Comparison of ENCODE assay signal across 8 mouse cellular contexts in genomic region chr11:120457772-120458751, GRCm38 (mm10). TPM values are rescaled to one million over a fixed set of nuclear protein-coding genes. Genes with fewer than 3 reads are reported as not detected.
A peak's percentile ranks its signal among the peaks of the same experiment; 100 is the strongest.
DNase-seq lines count a peak whose midpoint lies in the region; ATAC-seq and TF ChIP-seq lines count a peak whose summit lies in the region.

Gene Oxld1, minus strand, starts transcription at chr11:120458068.
Gene Ccdc137, plus strand, starts transcription at chr11:120458115.

- H3K4me3 ChIP-seq in embryonic facial prominence, embryonic 13.5 days = peak within 1 kb of the TSS; percentile 91
- H3K4me3 ChIP-seq in limb, embryonic 12.5 days (replicated peaks) = peak within 1 kb of the TSS; percentile 94
- H3K4me3 ChIP-seq in midbrain, embryonic 14.5 days (replicated peaks; ENCODE audit: low read depth, low read length) = peak within 1 kb of the TSS; percentile 90
- H3K4me3 ChIP-seq in spleen, adult 2 months (ENCODE audit: extremely low read depth, insufficient read depth, insufficient read length) = peak within 1 kb of the TSS; percentile 83

- DNase-seq in A20 (ENCODE audit: low read depth, low spot score) = peak; percentile 91
- peak; percentile 52 to 58 for DNase-seq in adrenal gland, postnatal 4 days (ENCODE audit: low spot score in 2 of 2)
- peak; percentile 99 for DNase-seq in heart, adult 11 months
- DNase-seq in kidney, adult 11 months = peak; percentile 76
- peak; percentile 93 for DNase-seq in midbrain, embryonic 14.5 days
- DNase-seq in spleen, adult 2 months (ENCODE audit: low read depth in 1 of 2, low spot score in 2 of 2) = peak; percentile 49 to 69

- no peaks in the 10 kb centered on the region for H3K27me3 ChIP-seq in embryonic facial prominence, embryonic 13.5 days
- H3K27me3 ChIP-seq in limb, embryonic 12.5 days = no peaks in the 10 kb centered on the region
- no peaks in the 10 kb centered on the region for H3K27me3 ChIP-seq in midbrain, embryonic 14.5 days (ENCODE audit: control insufficient read depth, insufficient read depth, low read length)
- H3K27me3 ChIP-seq in spleen, adult 2 months (ENCODE audit: control insufficient read depth, insufficient read depth, low read length) = no peaks in the 10 kb centered on the region

- H3K4me1 ChIP-seq in embryonic facial prominence, embryonic 13.5 days = peaks cover 21% of the 10 kb centered on the region
- H3K4me1 ChIP-seq in limb, embryonic 12.5 days (replicated peaks) = peaks cover 15% of the 10 kb centered on the region
- peaks cover 17% of the 10 kb centered on the region for H3K4me1 ChIP-seq in midbrain, embryonic 14.5 days (ENCODE audit: control insufficient read depth, insufficient read depth, low read length)
- peaks cover 3% of the 10 kb centered on the region; the same call in 1 of the 2 replicates for H3K4me1 ChIP-seq in spleen, adult 2 months (ENCODE audit: control insufficient read depth, insufficient read depth, insufficient read length)

- H3K9me3 ChIP-seq in embryonic facial prominence, embryonic 13.5 days = no peaks in the 10 kb centered on the region
- H3K9me3 ChIP-seq in limb, embryonic 12.5 days = no peaks in the 10 kb centered on the region
- H3K9me3 ChIP-seq in midbrain, embryonic 14.5 days (ENCODE audit: control insufficient read depth, low read length) = no peaks in the 10 kb centered on the region

- ATAC-seq in embryonic facial prominence, embryonic 13.5 days (ENCODE audit: insufficient number of reproducible peaks, insufficient read depth, low FRiP score, low TSS enrichment, low read depth) = peak; percentile 70; the same call in 1 of the 2 replicates
- peak; percentile 84 for ATAC-seq in limb, embryonic 12.5 days (ENCODE audit: insufficient number of reproducible peaks, insufficient read depth, low FRiP score, low TSS enrichment, low read depth)
- peak; percentile 80; the same call in 1 of the 2 replicates for ATAC-seq in midbrain, embryonic 14.5 days (ENCODE audit: low FRiP score, low TSS enrichment)

- H3K27ac ChIP-seq in embryonic facial prominence, embryonic 13.5 days = peak within 1 kb of the TSS; percentile 82
- H3K27ac ChIP-seq in limb, embryonic 12.5 days = peak within 1 kb of the TSS; percentile 86
- H3K27ac ChIP-seq in midbrain, embryonic 14.5 days (replicated peaks; ENCODE audit: low read depth, low read length) = peak within 1 kb of the TSS; percentile 82
- H3K27ac ChIP-seq in spleen, adult 2 months (ENCODE audit: insufficient read depth, low read length) = peak within 1 kb of the TSS; percentile 62

- H3K9ac ChIP-seq in embryonic facial prominence, embryonic 13.5 days = peak within 1 kb of the TSS; percentile 97
- H3K9ac ChIP-seq in limb, embryonic 12.5 days (replicated peaks) = peak within 1 kb of the TSS; percentile 97
- peak within 1 kb of the TSS; percentile 94 for H3K9ac ChIP-seq in midbrain, embryonic 14.5 days (replicated peaks; ENCODE audit: low read length)

- H3K4me2 ChIP-seq in embryonic facial prominence, embryonic 13.5 days = peak within 1 kb of the TSS; percentile 91
- peak within 1 kb of the TSS; percentile 88 for H3K4me2 ChIP-seq in limb, embryonic 12.5 days
- H3K4me2 ChIP-seq in midbrain, embryonic 14.5 days (ENCODE audit: low read length) = peak within 1 kb of the TSS; percentile 96

- TF ChIP-seq POLR2A in spleen, adult 2 months (IDR thresholded peaks at IDR 0.05; ENCODE audit: low read depth, low read length) = peak; percentile 78

- no peak for TF ChIP-seq CTCF in spleen, adult 2 months (IDR thresholded peaks at IDR 0.05; ENCODE audit: extremely low read depth, insufficient read depth, insufficient read length, insufficient replicate concordance)

- peaks cover 48% of the 10 kb centered on the region for H3K36me3 ChIP-seq in embryonic facial prominence, embryonic 13.5 days
- H3K36me3 ChIP-seq in limb, embryonic 12.5 days = peaks cover 43% of the 10 kb centered on the region
- peaks cover 27% of the 10 kb centered on the region for H3K36me3 ChIP-seq in midbrain, embryonic 14.5 days (ENCODE audit: control insufficient read depth, insufficient read depth, low read length)
- H3K36me3 ChIP-seq in spleen, adult 2 months (ENCODE audit: control insufficient read depth, insufficient read depth, low read length) = peaks cover 7% of the 10 kb centered on the region

- WGBS in embryonic facial prominence, embryonic 13.5 days = 4% methylated on average over 62 of the region's 62 CpGs
- 4% methylated on average over 62 of the region's 62 CpGs for WGBS in limb, embryonic 12.5 days
- 4% methylated on average over 62 of the region's 62 CpGs for WGBS in midbrain, embryonic 14.5 days
- WGBS in spleen, adult 2 months = 2% methylated on average over 62 of the region's 62 CpGs

RNA-seq across cellular contexts. Expression of gene Oxld1, which starts in this region (rescaled TPM):
- 10 to 100 TPM; 34.6 to 43.3 TPM for total RNA-seq in adrenal gland, postnatal 4 days (2021)
- polyA plus RNA-seq in embryonic facial prominence, embryonic 13.5 days (2015; fragmentation: Nextera tagmentation; extraction: Ambion mirVana) = 15.8 TPM in 2 replicates
- polyA plus RNA-seq in limb, embryonic 12.5 days (2016; fragmentation: Nextera tagmentation; extraction: Ambion mirVana) = 10.4 and 13.2 TPM in 2 replicates
- polyA plus RNA-seq in midbrain, embryonic 14.5 days (2014; fragmentation: Nextera tagmentation; extraction: Ambion mirVana) = 11.2 and 12.5 TPM in 2 replicates
- polyA plus RNA-seq in spleen, adult 2 months (2012; rRNA removed) = 9.1 and 11.0 TPM in 2 replicates

RNA-seq across cellular contexts. Expression of gene Ccdc137, which starts in this region (rescaled TPM):
- 10 to 100 TPM; 19.0 to 21.4 TPM for total RNA-seq in adrenal gland, postnatal 4 days (2021)
- 39.8 and 45.0 TPM in 2 replicates for polyA plus RNA-seq in embryonic facial prominence, embryonic 13.5 days (2015; fragmentation: Nextera tagmentation; extraction: Ambion mirVana)
- 47.8 and 52.4 TPM in 2 replicates for polyA plus RNA-seq in limb, embryonic 12.5 days (2016; fragmentation: Nextera tagmentation; extraction: Ambion mirVana)
- 17.8 and 19.9 TPM in 2 replicates for polyA plus RNA-seq in midbrain, embryonic 14.5 days (2014; fragmentation: Nextera tagmentation; extraction: Ambion mirVana)
- 11.2 TPM in 2 replicates for polyA plus RNA-seq in spleen, adult 2 months (2012; rRNA removed)

Comparison
In these comparisons a context has a peak if more than half of its experiments do, and no peak if none do; other contexts are left out.
1. Peak in every context shown above with its lines: DNase-seq, ATAC-seq, H3K4me3 ChIP-seq and H3K27ac ChIP-seq.